Mouse (Mus musculus) erythroblast, embryonic 14.5 days (primary cell): ENCODE measurements around the gene Mrc2. TPM values are rescaled to one million over a fixed set of nuclear protein-coding genes. Genes with fewer than 3 reads are reported as not detected.

Source experiments
- H3K27me3 ChIP-seq: 2 replicates; pipeline ENCODE4 v1.6.1; 2012; ENCODE audit warnings: inconsistent platforms; ENCODE audit not compliant: control insufficient read depth
- H3K36me3 ChIP-seq: 2 replicates; pipeline ENCODE4 v1.6.1; 2012; ENCODE audit warnings: mild to moderate bottlenecking, inconsistent platforms; ENCODE audit not compliant: control insufficient read depth
- H3K4me1 ChIP-seq: 2 replicates; pipeline ENCODE4 v1.6.1; 2012; ENCODE audit warnings: inconsistent platforms; ENCODE audit not compliant: control insufficient read depth
- H3K4me3 ChIP-seq: replicated peaks from 2 replicates; pipeline ENCODE3; 2012; ENCODE audit warnings: moderate library complexity, mild to moderate bottlenecking, inconsistent platforms
- H3K9me3 ChIP-seq: 2 replicates; pipeline ENCODE4 v1.6.1; 2012; ENCODE audit warnings: low read length, inconsistent platforms, mixed read lengths; ENCODE audit not compliant: control insufficient read depth
- GATA1 ChIP-seq: IDR thresholded peaks from 2 replicates; pipeline ENCODE4 v1.6.1; 2012; ENCODE audit warnings: low read length, inconsistent platforms, mixed read lengths
- TAL1 ChIP-seq: IDR thresholded peaks from 3 replicates; pipeline ENCODE4 v1.6.1; 2012; ENCODE audit warnings: low read length, inconsistent platforms, mixed read lengths
- polyA plus RNA-seq: library from polyadenylated mRNA; stranded (reverse); fragments of >175 nt; gene quantifications from 2 replicates; pipeline ENCODE4 v1.2.3, GENCODE M21; 2012

Mrc2 gene
- polyA plus RNA-seq, 1 experiment, result 0.01 TPM

DNA sequence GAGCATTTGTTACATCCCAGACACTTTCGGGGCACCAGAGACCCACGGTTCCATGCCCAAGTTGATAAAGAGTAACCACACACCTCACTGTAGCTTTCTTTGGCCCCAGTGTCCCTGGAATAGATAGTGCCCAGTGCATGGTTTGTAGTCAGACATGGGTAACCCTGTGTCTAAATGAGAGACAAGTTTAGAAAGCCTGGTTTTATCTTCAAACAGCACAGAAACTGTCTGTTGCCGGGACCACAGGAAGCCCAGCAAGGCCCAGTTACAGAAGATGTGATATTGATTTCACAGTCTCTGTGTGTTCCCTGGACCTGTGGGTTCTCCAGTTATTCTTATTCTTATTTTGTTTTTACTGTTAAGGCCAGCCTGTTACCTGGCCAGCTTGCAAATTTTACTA is 74.7 kb downstream of the Mrc2 start:
- Histone ChIP-seq H3K4me1 (peaks cover 84% of the 10 kb centered on the region), H3K4me3 (no peak overlapping the region), H3K36me3 (no peaks in the 10 kb centered on the region), H3K27me3 (peaks cover 28% of the 10 kb centered on the region), H3K9me3 (no peaks in the 10 kb centered on the region)
- TF ChIP-seq TAL1 (no peak), GATA1 (no peak)

- TF ChIP-seq GATA1 (no peak), TAL1 (no peak)
- no peak overlapping the region for H3K4me3 ChIP-seq
- H3K9me3 ChIP-seq, result no peaks in the 10 kb centered on the region
- peaks cover 85% of the 10 kb centered on the region for H3K4me1 ChIP-seq
- peaks cover 12% of the 10 kb centered on the region for H3K27me3 ChIP-seq
- H3K36me3 ChIP-seq, result no peaks in the 10 kb centered on the region
These were observed 76.4 kb downstream of the Mrc2 start for GRCm38 (mm10) chr11:105368833-105369232.

- Histone ChIP-seq H3K4me1 (peaks cover 85% of the 10 kb centered on the region), H3K4me3 (no peak overlapping the region), H3K9me3 (no peaks in the 10 kb centered on the region), H3K27me3 (peaks cover 2% of the 10 kb centered on the region), H3K36me3 (no peaks in the 10 kb centered on the region)
- TF ChIP-seq GATA1 (no peak), TAL1 (no peak)
These were observed 77.3 kb downstream of the Mrc2 start for GRCm38 (mm10) chr11:105369526-105370386.

GRCm38 (mm10) chr11:105371818-105372217 is 79.4 kb downstream of the Mrc2 start:
- no peaks in the 10 kb centered on the region; the same call in 1 of the 2 replicates for H3K27me3 ChIP-seq
- H3K36me3 ChIP-seq, result no peaks in the 10 kb centered on the region
- TF ChIP-seq GATA1, result no peak
- TF ChIP-seq TAL1, result no peak
- no peak overlapping the region for H3K4me3 ChIP-seq
- H3K9me3 ChIP-seq, result no peaks in the 10 kb centered on the region
- peaks cover 78% of the 10 kb centered on the region for H3K4me1 ChIP-seq

DNA sequence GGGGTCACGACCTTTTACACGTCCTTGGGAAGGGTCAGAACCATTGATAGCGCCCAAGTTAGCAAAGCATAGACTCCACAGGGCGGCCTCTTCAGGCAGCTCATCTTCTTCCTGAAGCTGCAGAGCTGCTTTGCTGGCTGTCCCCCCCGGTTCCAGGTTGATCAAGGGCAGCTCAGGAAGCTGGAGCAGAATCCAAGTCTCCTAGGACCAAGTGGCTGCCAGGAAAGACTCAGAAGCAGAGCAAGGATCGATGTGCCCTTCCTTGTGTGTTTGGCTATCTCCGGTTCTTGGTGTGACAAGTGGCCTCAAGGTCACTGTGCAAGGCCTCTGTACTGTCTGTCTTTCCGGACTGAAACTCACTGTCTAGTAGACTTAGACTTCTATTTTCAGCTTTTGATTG is 81.4 kb downstream of the Mrc2 start:
- Histone ChIP-seq H3K27me3 (no peaks in the 10 kb centered on the region; the same call in 1 of the 2 replicates), H3K9me3 (no peaks in the 10 kb centered on the region), H3K4me3 (no peak overlapping the region), H3K4me1 (peaks cover 60% of the 10 kb centered on the region), H3K36me3 (no peaks in the 10 kb centered on the region)
- TF ChIP-seq GATA1, result no peak
- TF ChIP-seq TAL1, result no peak

DNA sequence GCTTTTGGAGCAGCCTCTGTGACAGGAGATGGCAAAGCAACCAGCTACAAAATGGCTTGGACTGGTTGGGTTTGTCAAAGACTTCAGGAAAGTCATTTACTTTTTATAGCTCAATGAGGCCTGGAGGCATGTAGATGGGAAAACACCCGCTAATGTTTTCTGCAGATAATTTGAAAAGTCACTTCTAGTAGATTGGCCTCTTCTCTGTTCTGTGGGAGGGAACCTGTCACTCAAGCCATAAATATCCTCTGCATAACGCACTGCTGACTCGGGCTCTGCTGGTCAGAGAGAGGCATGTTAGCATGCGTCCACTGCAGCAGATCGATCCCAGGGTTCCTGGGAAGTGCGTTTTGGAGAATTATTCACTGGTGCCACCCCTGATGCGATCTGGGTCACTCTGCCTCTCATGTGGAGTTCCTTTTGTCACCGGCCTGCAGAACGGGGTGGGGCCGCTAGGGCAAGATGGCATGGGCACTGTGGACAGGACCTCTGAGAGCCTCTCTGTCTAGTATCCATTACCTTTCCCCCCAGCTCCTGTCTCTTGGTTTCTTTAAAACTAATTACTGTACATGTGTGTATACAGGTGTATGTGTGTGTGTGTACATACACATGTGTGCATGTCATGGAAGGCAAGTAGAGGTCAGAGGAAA is 82.2 kb downstream of the Mrc2 start:
- Histone ChIP-seq H3K4me3 (no peak overlapping the region), H3K4me1 (peaks cover 54% of the 10 kb centered on the region), H3K9me3 (no peaks in the 10 kb centered on the region), H3K27me3 (no peaks in the 10 kb centered on the region; the same call in 1 of the 2 replicates), H3K36me3 (no peaks in the 10 kb centered on the region)
- TF ChIP-seq TAL1, result no peak
- TF ChIP-seq GATA1, result no peak

- Histone ChIP-seq H3K36me3 (no peaks in the 10 kb centered on the region), H3K9me3 (no peaks in the 10 kb centered on the region), H3K27me3 (no peaks in the 10 kb centered on the region; the same call in 1 of the 2 replicates), H3K4me3 (no peak overlapping the region), H3K4me1 (peaks cover 50% of the 10 kb centered on the region)
- no peak for TF ChIP-seq GATA1
- TF ChIP-seq TAL1, result no peak
These were observed 83.4 kb downstream of the Mrc2 start for GRCm38 (mm10) chr11:105375821-105376235.

GRCm38 (mm10) chr11:105385266-105385665 is 92.8 kb downstream of the Mrc2 start:
- peaks cover 2% of the 10 kb centered on the region; the same call in 1 of the 2 replicates for H3K27me3 ChIP-seq
- H3K4me3 ChIP-seq, result no peak overlapping the region
- H3K36me3 ChIP-seq, result no peaks in the 10 kb centered on the region
- no peaks in the 10 kb centered on the region for H3K4me1 ChIP-seq
- H3K9me3 ChIP-seq, result peaks cover 4% of the 10 kb centered on the region
- TF ChIP-seq GATA1 (no peak), TAL1 (no peak)

DNA sequence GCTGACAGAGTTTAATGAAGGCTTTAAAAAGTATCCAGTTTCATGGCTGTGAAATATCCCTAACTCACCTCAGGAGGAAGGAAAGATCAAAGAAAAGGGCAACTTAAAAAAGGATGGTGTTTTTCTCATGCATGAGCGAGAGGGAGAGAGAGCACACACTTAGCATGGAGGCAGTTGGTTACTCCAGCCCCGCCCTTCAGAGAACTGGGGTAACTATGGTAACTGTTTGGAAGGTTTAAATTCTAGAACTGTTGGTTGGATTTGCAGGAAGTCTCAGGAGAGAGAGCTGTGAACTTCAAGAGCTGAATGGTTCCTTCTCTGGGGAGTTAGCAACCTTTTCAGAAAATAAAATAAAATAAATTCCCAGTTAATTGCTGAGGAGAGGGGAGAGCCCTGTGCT is 96.2 kb downstream of the Mrc2 start:
- TF ChIP-seq TAL1 (no peak), GATA1 (no peak)
- Histone ChIP-seq H3K4me3 (no peak overlapping the region), H3K27me3 (peaks cover 2% of the 10 kb centered on the region; the same call in 1 of the 2 replicates), H3K4me1 (peaks cover 9% of the 10 kb centered on the region), H3K36me3 (no peaks in the 10 kb centered on the region), H3K9me3 (peaks cover 4% of the 10 kb centered on the region)
